Comparison of ENCODE assay signal across 9 mouse cellular contexts in genomic region chr16:35061017-35061416, GRCm38 (mm10). TPM values are rescaled to one million over a fixed set of nuclear protein-coding genes. Genes with fewer than 3 reads are reported as not detected.
DNase-seq lines count a peak whose midpoint lies in the region; ATAC-seq and TF ChIP-seq lines count a peak whose summit lies in the region.
"Had no signal": no experiment of that assay in that cellular context is flagged by ENCODE, and none has a peak within 500 bp of the region (broad histone marks: within the 10 kb centered on the region; RNA-seq: fewer than 3 reads in every experiment).

No protein-coding gene starts in this region.

- intact Hi-C loops in left cerebral cortex, adult 2 months (cut with DNase I): no loop called here

- ATAC-seq in forebrain, embryonic 15.5 days (replicated peaks): 0 out of 2 replicates have a peak, but pooled peaks have one; percentile 43
- ATAC-seq in forebrain, postnatal 0 days: peak; percentile 47; the same call in 1 of the 2 replicates

- TF ChIP-seq EP300 in CH12.LX (IDR thresholded peaks at IDR 0.05; ENCODE audit: low read length): no peak

- H3K4me2 ChIP-seq in forebrain, embryonic 15.5 days (replicated peaks): no peak overlapping the region
- no peak overlapping the region for H3K4me2 ChIP-seq in CH12.LX (ENCODE audit: insufficient read depth, low read depth, poor library complexity, severe bottlenecking)
- no peak overlapping the region for H3K4me2 ChIP-seq in forebrain, postnatal 0 days (ENCODE audit: low read depth)
- H3K4me2 ChIP-seq: heart, embryonic 13.5 days had no signal

- no peak overlapping the region for H3K4me3 ChIP-seq in forebrain, embryonic 15.5 days
- H3K4me3 ChIP-seq in forebrain, embryonic 10.5 days: no peak overlapping the region
- H3K4me3 ChIP-seq in left cerebral cortex, adult 2 months: no peak overlapping the region
- no peak overlapping the region for H3K4me3 ChIP-seq in CH12.LX (replicated peaks in 1 of 3; ENCODE audit: low read depth in 2 of 3, low read length in 2 of 3, poor library complexity in 1 of 3)
- no peak overlapping the region for H3K4me3 ChIP-seq in forebrain, postnatal 0 days (ENCODE audit: low read depth, low read length)
- H3K4me3 ChIP-seq: heart, embryonic 13.5 days had no signal

- in situ Hi-C loops in CH12.LX (cut with MboI; ENCODE audit: low pct_ligation_motif_present, low pct_unique_long_range_greater_than_20kb, low sequenced_read_pairs): no loop called here

- H3K4me1 ChIP-seq in forebrain, embryonic 15.5 days: no peaks in the 10 kb centered on the region
- peaks cover 6% of the 10 kb centered on the region; the same call in 1 of the 2 replicates for H3K4me1 ChIP-seq in forebrain, embryonic 10.5 days
- H3K4me1 ChIP-seq in CH12.LX (ENCODE audit: control insufficient read depth in 1 of 2, insufficient read depth in 2 of 2): peaks cover 3 to 16% of the 10 kb centered on the region in 2 experiments; a peak in 2 of 4 replicates
- H3K4me1 ChIP-seq in forebrain, postnatal 0 days (ENCODE audit: insufficient read depth): no peaks in the 10 kb centered on the region

- no peaks in the 10 kb centered on the region for H3K27me3 ChIP-seq in forebrain, embryonic 15.5 days
- H3K27me3 ChIP-seq in forebrain, embryonic 10.5 days (ENCODE audit: poor library complexity, severe bottlenecking): no peaks in the 10 kb centered on the region
- no peaks in the 10 kb centered on the region for H3K27me3 ChIP-seq in CH12.LX (replicated peaks)
- no peaks in the 10 kb centered on the region for H3K27me3 ChIP-seq in forebrain, postnatal 0 days (ENCODE audit: insufficient read depth, low read length)
- H3K27me3 ChIP-seq: heart, embryonic 13.5 days had no signal

- no peaks in the 10 kb centered on the region for H3K36me3 ChIP-seq in forebrain, embryonic 15.5 days
- peaks cover 18% of the 10 kb centered on the region for H3K36me3 ChIP-seq in forebrain, embryonic 10.5 days (replicated peaks)
- peaks cover 22 to 81% of the 10 kb centered on the region in 2 experiments for H3K36me3 ChIP-seq in CH12.LX (replicated peaks in 1 of 2; ENCODE audit: control insufficient read depth in 1 of 2, insufficient read depth in 1 of 2, low read length in 1 of 2)
- H3K36me3 ChIP-seq in forebrain, postnatal 0 days (ENCODE audit: insufficient read depth): no peaks in the 10 kb centered on the region

- H3K79me2 ChIP-seq in CH12.LX (replicated peaks; ENCODE audit: control insufficient read depth, extremely low read depth, insufficient read depth, poor library complexity, severe bottlenecking): no peaks in the 10 kb centered on the region; the same call in none of the 2 replicates

- no peak for DNase-seq in forebrain, embryonic 10.5 days (ENCODE audit: extremely low spot score, low spot score)
- peak; percentile 34 to 36 for DNase-seq in left cerebral cortex, adult 2 months (ENCODE audit: extremely low spot score in 1 of 2, low spot score in 2 of 2)
- DNase-seq in left cerebral cortex, adult 9 months (ENCODE audit: low spot score in 2 of 2): no peak
- DNase-seq in CH12.LX (ENCODE audit: extremely low read depth): peak; percentile 37
- peak; percentile 42 for DNase-seq in forebrain, postnatal 0 days
- no peak for DNase-seq in gastrocnemius, postnatal 4 days (ENCODE audit: low spot score in 2 of 2)
- no peak for DNase-seq in gastrocnemius, adult 8-10 months (ENCODE audit: low spot score in 2 of 2)

- WGBS in forebrain, embryonic 15.5 days: 58% methylated on average over 2 of the region's 2 CpGs
- WGBS in forebrain, embryonic 10.5 days: 50% methylated on average over 2 of the region's 2 CpGs
- 50% methylated on average over 2 of the region's 2 CpGs for WGBS in forebrain, postnatal 0 days

- TF ChIP-seq CTCF in left cerebral cortex, adult 2 months (IDR thresholded peaks at IDR 0.05): peak; percentile 63
- peak in 1 of 2 experiments; percentile 56; a peak in 3 of 4 replicates for TF ChIP-seq CTCF in CH12.LX (conservative IDR thresholded peaks at IDR 0.05 in 1 of 2, IDR thresholded peaks at IDR 0.05 in 1 of 2; ENCODE audit: low read depth in 2 of 2, low read length in 2 of 2)
- peak; percentile 66 for TF ChIP-seq CTCF in forebrain, postnatal 0 days (IDR thresholded peaks at IDR 0.05; ENCODE audit: low read depth)

- peak; percentile 52 for TF ChIP-seq RAD21 in CH12.LX (IDR thresholded peaks at IDR 0.05; ENCODE audit: low read depth, low read length)

- no peak overlapping the region for H3K27ac ChIP-seq in forebrain, embryonic 15.5 days (replicated peaks)
- H3K27ac ChIP-seq in forebrain, embryonic 10.5 days: no peak overlapping the region
- H3K27ac ChIP-seq in left cerebral cortex, adult 2 months: no peak overlapping the region
- H3K27ac ChIP-seq in CH12.LX (ENCODE audit: insufficient read depth, low read depth): no peak overlapping the region
- no peak overlapping the region for H3K27ac ChIP-seq in forebrain, postnatal 0 days (ENCODE audit: low read depth, low read length)
- H3K27ac ChIP-seq: heart, embryonic 13.5 days had no signal

- H3K9me3 ChIP-seq in forebrain, embryonic 15.5 days: no peaks in the 10 kb centered on the region
- H3K9me3 ChIP-seq in forebrain, embryonic 10.5 days: no peaks in the 10 kb centered on the region
- H3K9me3 ChIP-seq in CH12.LX (replicated peaks; ENCODE audit: low read length): no peaks in the 10 kb centered on the region
- no peaks in the 10 kb centered on the region for H3K9me3 ChIP-seq in forebrain, postnatal 0 days (ENCODE audit: low read length)
- H3K9me3 ChIP-seq: heart, embryonic 13.5 days had no signal

- dilution Hi-C loops in CH12.LX (cut with MboI; ENCODE audit: extremely low pct_ligation_motif_present, extremely low pct_unique_long_range_greater_than_20kb, low sequenced_read_pairs): no loop called here

- no peak overlapping the region for H3K9ac ChIP-seq in forebrain, embryonic 15.5 days (replicated peaks)
- H3K9ac ChIP-seq in CH12.LX (ENCODE audit: insufficient read depth, low read depth): no peak overlapping the region
- H3K9ac ChIP-seq in forebrain, postnatal 0 days: no peak overlapping the region
- H3K9ac ChIP-seq: heart, embryonic 13.5 days had no signal

- TF ChIP-seq POLR2A in CH12.LX (IDR thresholded peaks at IDR 0.05; ENCODE audit: low read depth, low read length): no peak

TF ChIP-seq in CH12.LX, 34 proteins besides CTCF, POLR2A, EP300 and RAD21:
- no peak for TF ChIP-seq IRF4 (IDR thresholded peaks at IDR 0.05; ENCODE audit: low read depth, low read length)
- peak; percentile 20; the same call in 1 of the 2 replicates for TF ChIP-seq SMC3 (IDR thresholded peaks at IDR 0.05; ENCODE audit: low read depth, low read length)
- no peak for TF ChIP-seq UBTF (IDR thresholded peaks at IDR 0.05; ENCODE audit: low read depth, low read length)
- TF ChIP-seq ZKSCAN1 (IDR thresholded peaks at IDR 0.05; ENCODE audit: borderline replicate concordance, low read depth, low read length): no peak

RNA-seq across cellular contexts. Expression of gene Hacd2, which starts 38.8 kb away (rescaled TPM):
- 39.6 and 41.6 TPM in 2 replicates for polyA plus RNA-seq in forebrain, embryonic 15.5 days (2015; fragmentation: Nextera tagmentation; extraction: Ambion mirVana)
- 69.8 and 94.8 TPM in 2 replicates for polyA plus RNA-seq in forebrain, embryonic 10.5 days (2016; fragmentation: Nextera tagmentation; extraction: Ambion mirVana)
- total RNA-seq in left cerebral cortex, adult 2 months (2021): 10 to 100 TPM; 25.3 to 30.2 TPM
- total RNA-seq in CH12.LX (2012; rRNA removed) (33.2 and 50.3 TPM in 2 replicates), CH12.LX (2014; rRNA removed) (30.1 and 49.7 TPM in 2 replicates)
- 133 and 135 TPM in 2 replicates for polyA plus RNA-seq in CH12.LX (2012; ENCODE audit: insufficient read length, low read depth)
- 13.5 and 13.9 TPM in 2 replicates for total RNA-seq in forebrain, postnatal 0 days (2014; rRNA removed)
- 46.3 and 50.4 TPM in 2 replicates for polyA plus RNA-seq in forebrain, postnatal 0 days (2015; fragmentation: Nextera tagmentation; extraction: Ambion mirVana)
- total RNA-seq in gastrocnemius, postnatal 4 days (2021): 1 to 10 TPM; 6.2 to 9.8 TPM
- total RNA-seq in gastrocnemius, adult 8-10 months (2022): 1 to 10 TPM; 1.0 to 4.1 (median 2.4) TPM

Comparison
In these comparisons a context has a peak if more than half of its experiments do, and no peak if none do; other contexts are left out.
1. DNase-seq: peak in left cerebral cortex, adult 2 months (2 of 2), CH12.LX (single experiment) and forebrain, postnatal 0 days (single experiment); none in forebrain, embryonic 10.5 days (single experiment), left cerebral cortex, adult 9 months (0 of 2), gastrocnemius, postnatal 4 days (0 of 2) and gastrocnemius, adult 8-10 months (0 of 2).